Mouse (Mus musculus) bone marrow macrophage, adult 2 months (primary cell): ENCODE measurements at regions not wholly inside any gene's neighbourhood (a gene's known extent, or its start where the extent isn't known, plus 50 kb on each side); places are given as distances from the start of the nearest gene placed in this dataset.

Source experiments
- H3K27ac ChIP-seq: 2 replicates; pipeline ENCODE4 v1.5.1; 2012; ENCODE audit warnings: low read depth, low read length; ENCODE audit not compliant: insufficient read depth
- H3K4me1 ChIP-seq: 2 replicates; pipeline ENCODE4 v1.6.1; 2012; ENCODE audit warnings: low read length; ENCODE audit not compliant: control insufficient read depth, insufficient read depth
- H3K4me3 ChIP-seq: 2 replicates; pipeline ENCODE4 v1.5.1; 2012; ENCODE audit warnings: mild to moderate bottlenecking, low read length, moderate library complexity; ENCODE audit not compliant: insufficient read depth
- CTCF ChIP-seq: IDR thresholded peaks from 2 replicates; pipeline ENCODE4 v1.5.1; 2012; ENCODE audit warnings: low read depth, mild to moderate bottlenecking, low read length, moderate library complexity
- POLR2A ChIP-seq: IDR thresholded peaks from 2 replicates; pipeline ENCODE4 v1.6.1; 2012; ENCODE audit warnings: mild to moderate bottlenecking, low read depth, low read length, borderline replicate concordance

- Histone ChIP-seq H3K4me1 (peaks cover 32% of the 10 kb centered on the region), H3K27ac (no peak overlapping the region), H3K4me3 (no peak overlapping the region)
- TF ChIP-seq POLR2A (no peak), CTCF (no peak)
Observed at GRCm38 (mm10) chr19:21173896-21174483, 98.1 kb upstream of the Zfand5 start.

- no peak for TF ChIP-seq POLR2A
- TF ChIP-seq CTCF, result no peak
- Histone ChIP-seq H3K4me3 (no peak overlapping the region), H3K27ac (no peak overlapping the region), H3K4me1 (peaks cover 28% of the 10 kb centered on the region)
Observed at GRCm38 (mm10) chr19:21171191-21171590, 100.9 kb upstream of the Zfand5 start.

DNA sequence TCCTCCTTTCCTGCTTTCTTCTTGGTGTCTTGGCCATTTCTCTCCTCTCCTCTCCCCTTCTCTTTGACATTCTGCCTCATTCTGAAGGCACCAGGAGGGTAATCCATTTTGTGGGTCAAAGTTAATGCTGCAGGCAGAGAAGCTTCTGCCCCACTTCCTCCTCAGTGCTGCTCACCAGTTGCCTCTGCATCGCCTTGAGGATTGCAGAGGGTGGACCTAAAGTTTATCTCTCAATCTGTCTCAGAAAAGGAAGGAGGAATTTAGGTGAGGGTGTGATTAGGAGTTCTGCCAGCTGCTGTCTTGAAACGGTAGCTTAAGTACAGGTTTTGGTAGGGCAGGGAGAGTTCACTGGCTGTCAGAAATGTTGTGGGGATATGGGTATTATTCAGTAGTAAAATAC lies 101.3 kb upstream of the Zfand5 start:
- Histone ChIP-seq H3K27ac (no peak overlapping the region), H3K4me1 (peaks cover 25% of the 10 kb centered on the region), H3K4me3 (no peak overlapping the region)
- TF ChIP-seq POLR2A, result no peak
- no peak for TF ChIP-seq CTCF

GRCm38 (mm10) chr19:21166939-21167338 lies 105.1 kb upstream of the Zfand5 start:
- Histone ChIP-seq H3K4me1 (peaks cover 8% of the 10 kb centered on the region), H3K27ac (no peak overlapping the region), H3K4me3 (no peak overlapping the region)
- TF ChIP-seq POLR2A (no peak), CTCF (no peak)

DNA sequence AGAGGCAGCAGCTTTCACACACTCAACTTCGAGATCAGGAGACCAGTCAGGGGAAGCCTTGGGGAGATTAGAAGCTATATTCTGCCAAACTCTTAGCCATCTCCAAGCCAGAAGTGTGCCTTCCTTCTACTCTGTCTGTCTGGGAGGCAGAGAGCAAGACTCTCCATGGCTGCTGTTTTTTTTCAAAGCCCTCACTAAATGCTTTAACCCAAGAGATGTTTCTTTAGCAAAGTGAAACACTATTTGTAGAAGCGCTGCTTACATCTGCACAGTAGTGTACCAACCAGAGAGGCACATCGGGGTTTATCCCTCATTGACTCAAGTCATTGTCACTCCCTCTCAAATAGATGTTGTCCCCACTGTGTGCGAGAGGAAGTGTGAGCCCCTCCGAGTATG lies 105.6 kb upstream of the Zfand5 start:
- no peak overlapping the region for H3K27ac ChIP-seq
- H3K4me1 ChIP-seq, result peaks cover 8% of the 10 kb centered on the region
- no peak for TF ChIP-seq CTCF
- no peak overlapping the region for H3K4me3 ChIP-seq

DNA sequence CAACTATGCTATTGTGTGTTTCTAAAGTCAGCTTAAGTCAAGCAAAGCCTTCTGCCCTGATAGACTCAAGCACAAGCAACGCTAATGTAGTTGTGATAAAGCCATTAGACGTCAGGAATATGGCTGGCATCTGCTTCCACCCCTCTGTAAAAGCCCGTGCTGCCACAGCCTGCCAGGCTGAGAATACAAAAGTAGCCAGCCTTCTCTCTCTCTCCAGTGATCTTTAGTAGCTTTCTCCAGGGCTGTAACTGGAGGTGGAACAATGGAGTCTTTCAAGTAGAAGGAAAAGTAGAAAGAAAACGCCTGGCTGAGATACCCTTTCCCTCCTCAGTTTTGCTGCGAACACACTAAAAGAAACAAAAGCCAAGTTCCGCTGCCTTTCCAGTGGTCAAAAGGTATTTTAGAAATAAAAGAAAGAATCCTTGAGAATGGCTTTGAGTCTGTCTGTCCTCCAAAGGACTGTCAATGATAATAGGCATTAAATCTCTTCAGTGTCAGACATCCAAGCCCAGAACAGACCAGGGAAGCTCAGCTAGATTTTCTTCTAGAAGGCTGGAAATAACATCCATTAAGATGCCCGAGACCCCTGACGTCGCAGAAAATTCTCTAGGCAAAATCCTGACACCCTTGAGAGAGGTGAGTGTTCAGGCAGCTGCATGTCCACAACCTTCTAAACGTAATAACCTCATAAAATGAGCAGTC lies 106.2 kb upstream of the Zfand5 start:
- no peak overlapping the region for H3K27ac ChIP-seq
- TF ChIP-seq CTCF, result no peak
- peaks cover 5% of the 10 kb centered on the region for H3K4me1 ChIP-seq
- H3K4me3 ChIP-seq, result no peak overlapping the region

GRCm38 (mm10) chr19:21163978-21164377 lies 108.1 kb upstream of the Zfand5 start:
- TF ChIP-seq CTCF, result no peak
- TF ChIP-seq POLR2A, result no peak
- H3K4me1 ChIP-seq, result no peaks in the 10 kb centered on the region
- no peak overlapping the region for H3K27ac ChIP-seq

GRCm38 (mm10) chr19:21160946-21161345 lies 111.1 kb upstream of the Zfand5 start:
- Histone ChIP-seq H3K27ac (no peak overlapping the region), H3K4me1 (no peaks in the 10 kb centered on the region), H3K4me3 (no peak overlapping the region)
- TF ChIP-seq POLR2A (no peak), CTCF (no peak)

More at GRCm38 (mm10) chr19:21163978-21164377, 108.1 kb upstream of the Zfand5 start:
- no peak overlapping the region for H3K4me3 ChIP-seq

- H3K4me3 ChIP-seq, result no peak overlapping the region
- H3K4me1 ChIP-seq, result no peaks in the 10 kb centered on the region
- H3K27ac ChIP-seq, result no peak overlapping the region
- no peak for TF ChIP-seq CTCF
- TF ChIP-seq POLR2A, result no peak
Observed at GRCm38 (mm10) chr19:21159189-21160137, 112.6 kb upstream of the Zfand5 start.

DNA sequence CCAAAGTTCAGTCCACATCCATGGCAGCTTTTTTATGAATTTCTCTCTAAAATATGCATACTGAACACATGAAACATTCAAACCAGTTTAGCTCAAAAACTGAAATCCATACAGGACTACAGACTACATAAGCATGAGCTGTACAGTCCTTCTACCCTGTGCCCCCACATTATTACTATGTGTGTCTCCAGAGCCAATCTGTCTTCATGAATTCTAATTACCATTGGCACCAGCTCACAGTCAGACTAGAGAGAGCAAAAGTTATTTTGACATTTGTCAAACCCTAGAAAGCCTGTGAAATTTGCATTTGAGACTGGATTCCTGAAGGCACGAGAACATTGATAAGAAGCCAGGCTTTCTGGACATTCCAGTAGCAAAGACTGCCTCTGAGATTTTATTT lies 117.9 kb upstream of the Zfand5 start:
- no peak for TF ChIP-seq CTCF
- TF ChIP-seq POLR2A, result no peak
- H3K4me3 ChIP-seq, result no peak overlapping the region
- no peaks in the 10 kb centered on the region for H3K4me1 ChIP-seq
- H3K27ac ChIP-seq, result no peak overlapping the region
